Mouse (Mus musculus) heart, postnatal 14 days (tissue): ENCODE measurements around the gene Hipk1. TPM values are rescaled to one million over a fixed set of nuclear protein-coding genes. Genes with fewer than 3 reads are reported as not detected.
A peak's percentile ranks its signal among the peaks of the same experiment; 100 is the strongest.
"Not testable (repeated sequence)": the region's sequence is repeated elsewhere in the genome, so short reads cannot be mapped to it uniquely, and the experiment has no call there.

Source experiments
- DNase-seq, 2 experiments: peaks; one replicate each; pipeline ENCODE4 v3.0.0; 2021 to 2022
- intact Hi-C: fragments of 180-260 bp; cut with DNase I; formaldehyde crosslinking; loops from one replicate; pipeline ENCODE4 v1.15.1; 2025
- long read RNA-seq, 2 experiments: library from polyadenylated mRNA; stranded (forward); transcript quantifications; one replicate each; pipeline ENCODE4 v2.0.0; 2021
- total RNA-seq, 2 experiments: library from RNA; stranded (reverse); gene quantifications; 2 replicates each; pipeline ENCODE4 v1.2.3; 2021

Hipk1 gene
- 100 to 1,000 TPM; 113 to 115 TPM for total RNA-seq
- long read RNA-seq, experiment 1, full-length matches to known transcripts: 5 of 32 reads
- long read RNA-seq, experiment 1, partial matches to known transcripts: 8 of 32 reads
- long read RNA-seq, experiment 1, other reads (novel, unspliced or antisense): 19 of 32 reads
- long read RNA-seq, experiment 2, partial matches to known transcripts: 7 of 16 reads
- long read RNA-seq, experiment 2, other reads (novel, unspliced or antisense): 9 of 16 reads

- intact Hi-C loops: loop anchor here (1.0 to 2.0 kb wide), 3 partner anchors 18 to 53 kb away; partner anchors contain the start of genes Ap4b1, Dclre1b, Gm10964 and Gm43064
- DNase-seq: peak; percentile 93 to 94
Measured at GRCm38 (mm10) chr3:103791230-103792110, at the start of gene Hipk1. TSS of gene Hipk1 (minus strand) at chr3:103791563.

- intact Hi-C loops: not testable (repeated sequence)
Measured at GRCm38 (mm10) chr3:103840946-103841345, 49.6 kb upstream of the Hipk1 start.

GRCm38 (mm10) chr3:103840195-103840594 lies 48.8 kb upstream of the Hipk1 start:
- DNase-seq, intact Hi-C loops: not testable (repeated sequence)

More at GRCm38 (mm10) chr3:103840946-103841345, 49.6 kb upstream of the Hipk1 start:
- not testable (repeated sequence) for DNase-seq

GRCm38 (mm10) chr3:103839711-103840110 lies 48.3 kb upstream of the Hipk1 start:
- intact Hi-C loops: no loop called here
- no peak for DNase-seq

- no peak for DNase-seq
- intact Hi-C loops: no loop called here
Measured at GRCm38 (mm10) chr3:103836453-103836852, 45.1 kb upstream of the Hipk1 start.

- no peak for DNase-seq
- intact Hi-C loops: no loop called here
Measured at GRCm38 (mm10) chr3:103835951-103836310, 44.6 kb upstream of the Hipk1 start.

- no peak for DNase-seq
- intact Hi-C loops: no loop called here
Measured at GRCm38 (mm10) chr3:103835272-103835950, 44.0 kb upstream of the Hipk1 start.

GRCm38 (mm10) chr3:103834001-103834400 lies 42.6 kb upstream of the Hipk1 start:
- intact Hi-C loops: no loop called here
- no peak for DNase-seq

GRCm38 (mm10) chr3:103832426-103832825 lies 41.1 kb upstream of the Hipk1 start, which contains the start of gene Bcl2l15:
TSS of gene Bcl2l15 (plus strand) at chr3:103832601.
- intact Hi-C loops: no loop called here

GRCm38 (mm10) chr3:103831146-103831545 lies 39.8 kb upstream of the Hipk1 start:
- intact Hi-C loops: no loop called here
- DNase-seq: no peak

More at GRCm38 (mm10) chr3:103832426-103832825, 41.1 kb upstream of the Hipk1 start, which contains the start of gene Bcl2l15:
- DNase-seq: no peak

GRCm38 (mm10) chr3:103830681-103831080 lies 39.3 kb upstream of the Hipk1 start:
- intact Hi-C loops: not testable (repeated sequence)

GRCm38 (mm10) chr3:103829036-103829435 lies 37.7 kb upstream of the Hipk1 start:
- intact Hi-C loops: loop anchor here (5.0 kb wide), 1 partner anchor 58 kb away; no protein-coding TSS in a partner anchor
- no peak for DNase-seq

More at GRCm38 (mm10) chr3:103830681-103831080, 39.3 kb upstream of the Hipk1 start:
- DNase-seq: not testable (repeated sequence)

- no peak for DNase-seq
- intact Hi-C loops: loop anchor here (5.0 kb wide), 1 partner anchor 60 kb away; no protein-coding TSS in a partner anchor
Measured at GRCm38 (mm10) chr3:103827548-103827947, 36.2 kb upstream of the Hipk1 start.

- intact Hi-C loops: loop anchor here (5.0 kb wide), 1 partner anchor 76 kb away; no protein-coding TSS in a partner anchor
- DNase-seq: no peak
Measured at GRCm38 (mm10) chr3:103810967-103811366, 19.6 kb upstream of the Hipk1 start.

- intact Hi-C loops: loop anchor here (1.0 to 5.0 kb wide), 3 partner anchors 18 to 78 kb away; partner anchors contain the start of gene Hipk1
- no peak for DNase-seq
Measured at GRCm38 (mm10) chr3:103809799-103810150, 18.4 kb upstream of the Hipk1 start.

- DNase-seq: peak; percentile 93 to 94
- intact Hi-C loops: loop anchor here (1.0 to 5.0 kb wide), 2 partner anchors 18 to 37 kb away; partner anchors contain the start of gene Hipk1
Measured at GRCm38 (mm10) chr3:103808891-103809798, 17.8 kb upstream of the Hipk1 start, which contains the start of the genes Dclre1b, Ap4b1 and Gm43064. TSS of gene Dclre1b (minus strand) at chr3:103809444. TSS of gene Ap4b1 (plus strand) at chr3:103809520. TSS of gene Gm43064 (plus strand) at chr3:103809573.

- no peak for DNase-seq
- intact Hi-C loops: loop anchor here (5.0 kb wide), 1 partner anchor 33 kb away; no protein-coding TSS in a partner anchor
Measured at GRCm38 (mm10) chr3:103805671-103806070, 14.3 kb upstream of the Hipk1 start.

- intact Hi-C loops: no loop called here
- DNase-seq: no peak
Measured at GRCm38 (mm10) chr3:103802861-103803260, 11.5 kb upstream of the Hipk1 start.
